12 mouse cellular contexts compared by ENCODE assay signal in the genomic region with DNA sequence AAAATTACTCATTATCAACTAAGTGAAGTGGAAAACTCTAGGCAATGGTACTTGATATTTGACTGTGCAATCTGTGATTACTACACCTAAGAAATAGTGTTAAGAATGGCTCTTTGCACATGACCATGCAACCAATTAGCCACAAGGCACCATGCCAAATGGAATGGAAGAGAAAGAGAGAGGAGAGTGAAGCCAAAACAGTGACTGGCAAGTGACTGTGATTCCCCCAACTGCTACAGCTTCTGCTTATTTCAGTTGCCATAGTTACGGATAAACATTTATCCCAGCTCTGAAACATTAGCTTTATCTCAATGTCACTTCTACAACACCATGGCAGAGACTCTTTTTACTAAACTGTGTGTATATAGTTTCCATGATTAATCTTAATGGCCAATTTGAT.
DNase-seq lines count a peak whose midpoint lies in the region; ATAC-seq lines count a peak whose summit lies in the region.
"Had no signal": no experiment of that assay in that cellular context is flagged by ENCODE, and none has a peak within 500 bp of the region (broad histone marks: within the 10 kb centered on the region; RNA-seq: fewer than 3 reads in every experiment).

No protein-coding gene starts in this region.

- H3K4me1 ChIP-seq in forebrain, embryonic 13.5 days: no peaks in the 10 kb centered on the region
- H3K4me1 ChIP-seq in forebrain, embryonic 10.5 days: no peaks in the 10 kb centered on the region
- no peaks in the 10 kb centered on the region for H3K4me1 ChIP-seq in midbrain, embryonic 14.5 days (ENCODE audit: control insufficient read depth, insufficient read depth, low read length)
- no peaks in the 10 kb centered on the region for H3K4me1 ChIP-seq in midbrain, embryonic 16.5 days (ENCODE audit: control insufficient read depth, insufficient read depth, low read length)
- H3K4me1 ChIP-seq: hindbrain, embryonic 15.5 days had no signal

- WGBS in forebrain, embryonic 13.5 days: 86% methylated on average over 1 of the region's 1 CpGs
- WGBS in forebrain, embryonic 10.5 days: 92% methylated on average over 1 of the region's 1 CpGs
- 88% methylated on average over 1 of the region's 1 CpGs for WGBS in midbrain, embryonic 14.5 days
- WGBS in midbrain, embryonic 16.5 days: 94% methylated on average over 1 of the region's 1 CpGs

- no peak overlapping the region for H3K4me2 ChIP-seq in forebrain, embryonic 13.5 days
- no peak overlapping the region for H3K4me2 ChIP-seq in midbrain, embryonic 14.5 days (ENCODE audit: low read length)
- H3K4me2 ChIP-seq in midbrain, embryonic 16.5 days (ENCODE audit: low read length): no peak overlapping the region
- H3K4me2 ChIP-seq: hindbrain, embryonic 15.5 days; midbrain, embryonic 11.5 days had no signal

- H3K9ac ChIP-seq in forebrain, embryonic 13.5 days: no peak overlapping the region
- H3K9ac ChIP-seq in midbrain, embryonic 14.5 days (replicated peaks; ENCODE audit: low read length): no peak overlapping the region
- no peak overlapping the region for H3K9ac ChIP-seq in midbrain, embryonic 16.5 days (ENCODE audit: low read depth, low read length)
- H3K9ac ChIP-seq: hindbrain, embryonic 15.5 days had no signal

- peak; percentile 93 for ATAC-seq in forebrain, embryonic 13.5 days
- no peak for ATAC-seq in midbrain, embryonic 14.5 days (ENCODE audit: low FRiP score, low TSS enrichment)
- ATAC-seq in midbrain, embryonic 16.5 days: no peak

- H3K27me3 ChIP-seq in forebrain, embryonic 13.5 days: no peaks in the 10 kb centered on the region
- no peaks in the 10 kb centered on the region for H3K27me3 ChIP-seq in forebrain, embryonic 10.5 days (ENCODE audit: poor library complexity, severe bottlenecking)
- H3K27me3 ChIP-seq in midbrain, embryonic 14.5 days (ENCODE audit: control insufficient read depth, insufficient read depth, low read length): no peaks in the 10 kb centered on the region
- H3K27me3 ChIP-seq in midbrain, embryonic 16.5 days (ENCODE audit: control insufficient read depth, insufficient read depth, low read depth, low read length): no peaks in the 10 kb centered on the region
- H3K27me3 ChIP-seq: hindbrain, embryonic 15.5 days had no signal

- H3K4me3 ChIP-seq in forebrain, embryonic 13.5 days: no peak overlapping the region
- no peak overlapping the region for H3K4me3 ChIP-seq in forebrain, embryonic 10.5 days
- no peak overlapping the region for H3K4me3 ChIP-seq in midbrain, embryonic 14.5 days (replicated peaks; ENCODE audit: low read depth, low read length)
- no peak overlapping the region for H3K4me3 ChIP-seq in midbrain, embryonic 16.5 days (ENCODE audit: low read depth, low read length)
- H3K4me3 ChIP-seq: hindbrain, embryonic 15.5 days had no signal

- DNase-seq in forebrain, embryonic 10.5 days (ENCODE audit: extremely low spot score, low spot score): no peak
- DNase-seq in midbrain, embryonic 14.5 days: peak; percentile 24
- peak; percentile 36 to 71 for DNase-seq in layer of hippocampus, adult 18-20 months (ENCODE audit: low spot score in 2 of 2)
- peak; percentile 28 for DNase-seq in lung, postnatal 36 days
- DNase-seq in testis, postnatal 14 days (ENCODE audit: low spot score): no peak
- no peak for DNase-seq in urinary bladder, adult 18-20 months (ENCODE audit: low spot score in 2 of 2)
- DNase-seq: adrenal gland, postnatal 10 days; kidney, postnatal 4 days had no signal

- H3K36me3 ChIP-seq in forebrain, embryonic 13.5 days (ENCODE audit: poor library complexity, severe bottlenecking): no peaks in the 10 kb centered on the region
- no peaks in the 10 kb centered on the region for H3K36me3 ChIP-seq in forebrain, embryonic 10.5 days (replicated peaks)
- no peaks in the 10 kb centered on the region for H3K36me3 ChIP-seq in midbrain, embryonic 14.5 days (ENCODE audit: control insufficient read depth, insufficient read depth, low read length)
- no peaks in the 10 kb centered on the region for H3K36me3 ChIP-seq in midbrain, embryonic 16.5 days (ENCODE audit: control insufficient read depth, insufficient read depth, low read length)
- H3K36me3 ChIP-seq: hindbrain, embryonic 15.5 days had no signal

- no peak overlapping the region for H3K27ac ChIP-seq in forebrain, embryonic 13.5 days
- H3K27ac ChIP-seq in forebrain, embryonic 10.5 days: no peak overlapping the region
- H3K27ac ChIP-seq in midbrain, embryonic 14.5 days (replicated peaks; ENCODE audit: low read depth, low read length): no peak overlapping the region
- no peak overlapping the region for H3K27ac ChIP-seq in midbrain, embryonic 16.5 days (ENCODE audit: low read length)
- H3K27ac ChIP-seq: hindbrain, embryonic 15.5 days had no signal

- H3K9me3 ChIP-seq in forebrain, embryonic 13.5 days (replicated peaks): no peaks in the 10 kb centered on the region
- no peaks in the 10 kb centered on the region for H3K9me3 ChIP-seq in forebrain, embryonic 10.5 days
- no peaks in the 10 kb centered on the region for H3K9me3 ChIP-seq in midbrain, embryonic 14.5 days (ENCODE audit: control insufficient read depth, low read length)
- no peaks in the 10 kb centered on the region for H3K9me3 ChIP-seq in midbrain, embryonic 16.5 days (replicated peaks; ENCODE audit: control insufficient read depth, low read length, poor library complexity, severe bottlenecking)
- H3K9me3 ChIP-seq: hindbrain, embryonic 15.5 days had no signal

Comparison
In these comparisons a context has a peak if more than half of its experiments do, and no peak if none do; other contexts are left out.
1. DNase-seq: peak in midbrain, embryonic 14.5 days (single experiment), layer of hippocampus, adult 18-20 months (2 of 2) and lung, postnatal 36 days (single experiment); none in forebrain, embryonic 10.5 days (single experiment), testis, postnatal 14 days (single experiment) and urinary bladder, adult 18-20 months (0 of 2).